In the genomic region with DNA sequence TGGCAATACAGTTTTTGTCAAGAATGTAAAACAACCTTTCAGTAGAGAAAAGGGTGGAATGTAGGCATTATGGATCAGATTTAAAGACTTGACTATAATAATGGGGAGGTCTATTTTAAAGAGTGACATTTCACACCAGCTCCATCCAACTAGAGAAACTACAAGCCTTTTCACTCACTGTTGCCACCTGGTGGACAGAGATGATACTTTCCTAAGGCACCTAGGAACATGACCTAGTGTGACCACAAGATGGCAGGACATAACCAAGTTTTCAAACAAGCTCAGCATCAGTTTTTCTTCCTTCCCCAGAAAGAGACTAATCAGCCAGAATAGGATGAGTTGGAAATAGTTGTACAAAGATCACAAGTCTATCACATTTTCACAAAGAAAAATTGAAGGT, we compare ENCODE assay signal across 9 mouse cellular contexts.
DNase-seq lines count a peak whose midpoint lies in the region; ATAC-seq lines count a peak whose summit lies in the region.
"Had no signal": no experiment of that assay in that cellular context is flagged by ENCODE, and none has a peak within 500 bp of the region (broad histone marks: within the 10 kb centered on the region; RNA-seq: fewer than 3 reads in every experiment).

No protein-coding gene starts in this region.

- H3K27me3 ChIP-seq in liver, embryonic 13.5 days: no peaks in the 10 kb centered on the region
- no peaks in the 10 kb centered on the region for H3K27me3 ChIP-seq in neural tube, embryonic 15.5 days (replicated peaks)
- H3K27me3 ChIP-seq: heart, embryonic 15.5 days had no signal

- no peak overlapping the region for H3K4me2 ChIP-seq in liver, embryonic 13.5 days
- H3K4me2 ChIP-seq in neural tube, embryonic 15.5 days: no peak overlapping the region
- H3K4me2 ChIP-seq: heart, embryonic 15.5 days had no signal

- H3K9me3 ChIP-seq in liver, embryonic 13.5 days (replicated peaks): no peaks in the 10 kb centered on the region
- H3K9me3 ChIP-seq in neural tube, embryonic 15.5 days (replicated peaks): no peaks in the 10 kb centered on the region
- H3K9me3 ChIP-seq: heart, embryonic 15.5 days had no signal

- peak; percentile 93 for ATAC-seq in granulocyte monocyte progenitor cell, adult 5-6 weeks (replicated peaks; ENCODE audit: poor library complexity, severe bottlenecking)
- no peak for ATAC-seq in liver, embryonic 13.5 days (ENCODE audit: low read depth)
- ATAC-seq in neural tube, embryonic 15.5 days (ENCODE audit: low FRiP score): peak; percentile 42; the same call in 1 of the 2 replicates

- H3K4me3 ChIP-seq in liver, embryonic 13.5 days (replicated peaks): no peak overlapping the region
- no peak overlapping the region for H3K4me3 ChIP-seq in neural tube, embryonic 15.5 days (replicated peaks)
- H3K4me3 ChIP-seq: heart, embryonic 15.5 days had no signal

- H3K36me3 ChIP-seq in liver, embryonic 13.5 days: no peaks in the 10 kb centered on the region
- H3K36me3 ChIP-seq in neural tube, embryonic 15.5 days: no peaks in the 10 kb centered on the region
- H3K36me3 ChIP-seq: heart, embryonic 15.5 days had no signal

- H3K27ac ChIP-seq in liver, embryonic 13.5 days: no peak overlapping the region
- H3K27ac ChIP-seq in neural tube, embryonic 15.5 days (replicated peaks): no peak overlapping the region
- H3K27ac ChIP-seq: heart, embryonic 15.5 days had no signal

- H3K4me1 ChIP-seq in liver, embryonic 13.5 days (replicated peaks): no peaks in the 10 kb centered on the region
- H3K4me1 ChIP-seq in neural tube, embryonic 15.5 days: no peaks in the 10 kb centered on the region
- H3K4me1 ChIP-seq: heart, embryonic 15.5 days had no signal

- H3K9ac ChIP-seq in liver, embryonic 13.5 days: no peak overlapping the region
- no peak overlapping the region for H3K9ac ChIP-seq in neural tube, embryonic 15.5 days (replicated peaks)
- H3K9ac ChIP-seq: heart, embryonic 15.5 days had no signal

- DNase-seq in CD4-positive, CD25-positive, alpha-beta regulatory T cell, adult 2 months (ENCODE audit: low read depth, low spot score): peak; percentile 89
- DNase-seq in adrenal gland, postnatal 10 days: peak; percentile 85
- peak; percentile 80 for DNase-seq in embryo, embryonic 9.5 days (ENCODE audit: extremely low spot score)
- DNase-seq in kidney, postnatal 14 days: peak; percentile 83
- peak; percentile 20 for DNase-seq in liver, embryonic 13.5 days
- peak; percentile 80 for DNase-seq in thymus, postnatal 0 days (ENCODE audit: low spot score)

Comparison
In these comparisons a context has a peak if more than half of its experiments do, and no peak if none do; other contexts are left out.
1. DNase-seq: peak in every context shown above with its lines; median percentile 89 in CD4-positive, CD25-positive, alpha-beta regulatory T cell, adult 2 months; 85 in adrenal gland, postnatal 10 days; 83 in kidney, postnatal 14 days; 80 in embryo, embryonic 9.5 days; 80 in thymus, postnatal 0 days; 20 in liver, embryonic 13.5 days.